Mouse (Mus musculus) limb, embryonic 12.5 days (tissue): ENCODE data around the gene Rreb1. TPM values are rescaled to one million over a fixed set of nuclear protein-coding genes. Genes with fewer than 3 reads are reported as not detected.

Source experiments
- ATAC-seq: fragments of 200-750 bp; cut with Nextera tagmentation; 2 replicates; pipeline ENCODE4 v1.8.0; 2017; ENCODE audit warnings: low read depth, moderate TSS enrichment; ENCODE audit not compliant: insufficient number of reproducible peaks, insufficient read depth, low FRiP score, low TSS enrichment
- H3K27ac ChIP-seq: fragments of 300-500 bp; sonication (generic); 2 replicates; pipeline ENCODE4 v1.5.1; 2016; ENCODE audit warnings: mild to moderate bottlenecking, moderate library complexity
- H3K27me3 ChIP-seq: fragments of 300-500 bp; sonication (generic); 2 replicates; pipeline ENCODE4 v1.6.1; 2016; ENCODE audit warnings: mild to moderate bottlenecking, moderate library complexity
- H3K36me3 ChIP-seq: fragments of 300-500 bp; sonication (generic); 2 replicates; pipeline ENCODE4 v1.6.1; 2016; ENCODE audit warnings: mild to moderate bottlenecking, moderate library complexity
- H3K4me1 ChIP-seq: fragments of 300-500 bp; sonication (generic); replicated peaks from 2 replicates; pipeline ENCODE4 v1.6.1; 2016
- H3K4me2 ChIP-seq: fragments of 300-500 bp; sonication (generic); 2 replicates; pipeline ENCODE4 v1.6.1; 2016; ENCODE audit warnings: mild to moderate bottlenecking, moderate library complexity
- H3K4me3 ChIP-seq: fragments of 300-500 bp; sonication (generic); replicated peaks from 2 replicates; pipeline ENCODE4 v1.5.1; 2016; ENCODE audit warnings: mild to moderate bottlenecking
- H3K9ac ChIP-seq: fragments of 300-500 bp; sonication (generic); replicated peaks from 2 replicates; pipeline ENCODE4 v1.6.1; 2016; ENCODE audit warnings: mild to moderate bottlenecking, moderate library complexity
- H3K9me3 ChIP-seq: fragments of 300-500 bp; sonication (generic); 2 replicates; pipeline ENCODE4 v1.6.1; 2016; ENCODE audit warnings: mild to moderate bottlenecking, moderate library complexity
- WGBS: fragments of 180-500 bp; shearing (Covaris S2); methylation state at CpG from one replicate; pipeline ENCODE4 v1.1.7; 2016; 5-methylcytosine and 5-hydroxymethylcytosine counted together
- polyA plus RNA-seq: library from polyadenylated mRNA; unstranded; fragments of >200 nt; fragmentation: Nextera tagmentation; extraction: Ambion mirVana; gene quantifications from 2 replicates; pipeline ENCODE4 v1.2.1, GENCODE M21; 2016

The Rreb1 gene
- polyA plus RNA-seq, 1 experiment from 2014 or later = 7.7 TPM

- Histone ChIP-seq H3K36me3 (peaks cover 43% of the 10 kb centered on the region), H3K9me3 (no peaks in the 10 kb centered on the region), H3K27ac (no peak overlapping the region), H3K4me1 (peaks cover 7% of the 10 kb centered on the region; the same call in 1 of the 2 replicates), H3K4me3 (no peak overlapping the region), H3K4me2 (no peak overlapping the region), H3K9ac (no peak overlapping the region), H3K27me3 (no peaks in the 10 kb centered on the region)
- 76% methylated on average over 9 of the region's 9 CpGs for WGBS
- no peak for ATAC-seq
Observed at GRCm38 (mm10) chr13:37908061-37908460, 129.9 kb downstream of the Rreb1 start.

DNA sequence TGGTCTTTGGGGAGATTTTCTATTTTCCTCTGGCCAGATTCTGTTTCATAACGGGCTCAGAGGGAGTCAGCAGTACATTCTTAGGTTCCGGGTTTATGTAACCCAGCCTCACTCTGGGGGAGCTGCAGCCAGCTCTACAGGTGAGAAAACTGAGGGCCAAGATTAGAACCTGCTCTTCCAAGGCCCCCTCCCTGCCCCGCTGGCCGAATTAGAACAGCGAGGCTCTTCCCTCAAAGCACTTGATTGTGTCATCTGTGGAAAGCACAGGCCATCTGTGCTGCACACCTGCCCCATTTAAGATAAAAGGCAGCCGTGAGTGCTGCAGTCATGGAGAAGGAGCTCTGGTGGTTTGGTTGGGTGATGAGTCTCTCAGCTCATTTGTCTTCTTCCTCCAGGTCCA is 130.3 kb downstream of the Rreb1 start:
- Histone ChIP-seq H3K4me3 (no peak overlapping the region), H3K27me3 (no peaks in the 10 kb centered on the region), H3K4me1 (peaks cover 10% of the 10 kb centered on the region; the same call in 1 of the 2 replicates), H3K4me2 (no peak overlapping the region), H3K36me3 (peaks cover 44% of the 10 kb centered on the region), H3K9ac (no peak overlapping the region), H3K9me3 (no peaks in the 10 kb centered on the region), H3K27ac (no peak overlapping the region)
- ATAC-seq = no peak
- 68% methylated on average over 6 of the region's 6 CpGs for WGBS

DNA sequence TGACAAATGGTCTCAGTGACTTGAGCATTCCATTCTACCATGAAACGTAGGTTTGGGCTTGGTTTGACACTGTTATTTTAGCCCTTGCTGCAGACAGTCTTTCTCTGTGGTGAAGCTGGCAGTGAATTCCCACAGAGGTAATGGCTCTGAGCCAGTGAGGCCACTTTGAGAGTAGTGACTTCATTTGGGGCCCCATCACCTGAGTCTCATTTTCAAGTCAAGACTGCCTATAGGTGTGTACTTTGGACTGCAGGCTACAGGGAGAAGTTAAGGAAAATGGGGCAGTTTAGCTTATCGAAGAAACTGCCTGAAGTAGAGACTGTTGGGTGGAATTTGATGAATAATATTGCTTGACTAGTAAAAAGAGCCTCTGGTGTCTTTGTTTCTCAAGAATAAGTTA is 131.0 kb downstream of the Rreb1 start:
- no peaks in the 10 kb centered on the region for H3K9me3 ChIP-seq
- ATAC-seq = no peak
- H3K27me3 ChIP-seq = no peaks in the 10 kb centered on the region
- no peak overlapping the region for H3K4me2 ChIP-seq
- H3K27ac ChIP-seq = no peak overlapping the region
- 83% methylated on average over 2 of the region's 2 CpGs for WGBS
- H3K9ac ChIP-seq = no peak overlapping the region
- H3K4me3 ChIP-seq = no peak overlapping the region
- H3K4me1 ChIP-seq = peaks cover 10% of the 10 kb centered on the region; the same call in 1 of the 2 replicates
- peaks cover 40% of the 10 kb centered on the region for H3K36me3 ChIP-seq

DNA sequence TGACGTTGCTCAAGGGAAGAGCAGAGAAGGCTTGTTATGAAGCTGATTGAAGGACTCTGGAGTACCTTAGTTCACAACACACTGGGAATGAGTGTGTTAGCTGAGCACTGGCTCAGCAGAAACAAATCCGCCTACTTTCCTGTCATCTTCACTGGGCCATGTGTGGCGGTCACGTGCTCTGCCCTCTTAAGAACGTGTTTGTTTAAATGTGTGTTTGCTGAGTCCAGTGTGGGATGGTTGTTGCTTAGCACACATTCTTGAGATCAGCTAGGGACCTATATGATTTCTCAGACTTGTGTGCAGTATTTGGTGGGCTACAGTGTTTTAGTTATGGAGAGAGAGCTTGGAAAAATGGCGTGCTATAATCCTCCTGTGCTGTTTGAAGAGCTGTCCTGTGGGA is 133.8 kb downstream of the Rreb1 start:
- no peak for ATAC-seq
- no peak overlapping the region for H3K4me3 ChIP-seq
- H3K9me3 ChIP-seq = no peaks in the 10 kb centered on the region
- no peak overlapping the region for H3K4me2 ChIP-seq
- H3K27ac ChIP-seq = no peak overlapping the region
- H3K27me3 ChIP-seq = no peaks in the 10 kb centered on the region
- no peak overlapping the region for H3K9ac ChIP-seq
- H3K36me3 ChIP-seq = peaks cover 40% of the 10 kb centered on the region
- H3K4me1 ChIP-seq = peaks cover 10% of the 10 kb centered on the region; the same call in 1 of the 2 replicates
- 81% methylated on average over 6 of the region's 6 CpGs for WGBS

DNA sequence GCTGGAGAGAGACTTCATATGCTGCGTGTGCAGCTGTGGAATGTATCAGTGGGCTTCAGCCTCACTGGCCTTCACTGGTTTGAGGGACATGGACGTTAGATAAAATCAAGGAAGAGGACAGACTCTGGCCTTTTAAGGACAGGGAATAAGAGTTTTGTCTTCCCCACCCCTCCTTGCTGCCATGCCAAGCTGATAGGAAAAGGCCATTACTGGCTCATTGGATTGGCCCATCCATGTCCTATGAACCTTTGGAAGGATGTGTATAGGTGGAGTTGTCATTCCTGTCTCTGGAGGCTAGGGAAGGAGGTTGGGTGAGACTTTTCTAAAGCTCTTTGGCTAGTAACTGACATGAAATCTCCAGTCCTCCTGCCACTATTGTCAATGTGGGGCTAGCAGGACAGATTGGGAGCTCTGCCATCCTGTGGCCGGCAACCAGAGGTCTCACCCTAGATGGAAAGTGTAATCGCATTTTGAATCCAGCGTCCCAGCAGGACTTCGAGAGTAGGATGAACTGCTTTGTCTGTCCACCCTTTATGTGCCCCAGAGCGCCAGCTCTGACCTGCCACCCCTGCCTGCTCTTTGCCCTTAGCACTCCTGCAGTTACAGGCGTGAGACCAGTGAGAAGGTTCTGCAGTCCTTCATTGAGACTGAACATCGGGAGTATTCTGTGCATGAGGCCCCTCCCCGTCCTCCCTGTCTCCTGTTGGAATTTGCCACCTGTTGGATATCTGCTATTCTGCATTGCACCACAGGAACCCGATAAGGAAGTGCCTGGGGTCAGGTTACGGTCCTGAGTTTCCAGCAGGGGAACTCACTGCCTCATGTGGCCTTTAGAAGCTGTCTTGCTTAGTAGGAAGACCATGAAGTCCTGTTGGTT is 134.6 kb downstream of the Rreb1 start:
- Histone ChIP-seq H3K9ac (no peak overlapping the region), H3K4me1 (peaks cover 10% of the 10 kb centered on the region; the same call in 1 of the 2 replicates), H3K27me3 (no peaks in the 10 kb centered on the region), H3K9me3 (no peaks in the 10 kb centered on the region), H3K4me2 (no peak overlapping the region), H3K36me3 (peaks cover 48% of the 10 kb centered on the region), H3K4me3 (no peak overlapping the region), H3K27ac (no peak overlapping the region)
- WGBS = 63% methylated on average over 12 of the region's 12 CpGs
- no peak for ATAC-seq

DNA sequence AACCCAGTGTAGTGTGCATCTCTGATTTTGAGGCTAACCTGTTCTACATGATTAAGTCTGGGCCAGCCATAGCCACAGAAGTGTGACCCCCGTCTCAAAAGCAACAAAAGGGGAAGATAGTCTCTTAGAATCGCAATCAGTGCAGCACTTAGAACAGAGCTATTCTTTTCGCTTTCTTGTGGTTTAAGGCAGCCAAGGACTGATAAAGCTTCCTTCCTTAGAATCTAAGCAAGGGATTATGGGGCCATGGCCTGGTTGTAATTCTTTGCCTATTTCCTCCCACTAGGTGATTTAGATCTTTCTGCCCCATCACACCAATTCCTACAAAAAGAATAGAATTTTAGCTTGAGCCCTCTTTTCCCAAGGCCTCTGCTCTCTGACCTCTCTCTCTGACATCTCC is 135.8 kb downstream of the Rreb1 start:
- WGBS = 87% methylated on average over 3 of the region's 3 CpGs
- Histone ChIP-seq H3K36me3 (peaks cover 50% of the 10 kb centered on the region), H3K4me3 (no peak overlapping the region), H3K4me2 (no peak overlapping the region), H3K4me1 (peaks cover 6% of the 10 kb centered on the region; the same call in 1 of the 2 replicates), H3K27ac (no peak overlapping the region), H3K9ac (no peak overlapping the region), H3K9me3 (no peaks in the 10 kb centered on the region), H3K27me3 (no peaks in the 10 kb centered on the region)
- ATAC-seq = no peak

- WGBS = 82% methylated on average over 15 of the region's 15 CpGs
Observed at GRCm38 (mm10) chr13:37918336-37919261, 140.4 kb downstream of the Rreb1 start.

DNA sequence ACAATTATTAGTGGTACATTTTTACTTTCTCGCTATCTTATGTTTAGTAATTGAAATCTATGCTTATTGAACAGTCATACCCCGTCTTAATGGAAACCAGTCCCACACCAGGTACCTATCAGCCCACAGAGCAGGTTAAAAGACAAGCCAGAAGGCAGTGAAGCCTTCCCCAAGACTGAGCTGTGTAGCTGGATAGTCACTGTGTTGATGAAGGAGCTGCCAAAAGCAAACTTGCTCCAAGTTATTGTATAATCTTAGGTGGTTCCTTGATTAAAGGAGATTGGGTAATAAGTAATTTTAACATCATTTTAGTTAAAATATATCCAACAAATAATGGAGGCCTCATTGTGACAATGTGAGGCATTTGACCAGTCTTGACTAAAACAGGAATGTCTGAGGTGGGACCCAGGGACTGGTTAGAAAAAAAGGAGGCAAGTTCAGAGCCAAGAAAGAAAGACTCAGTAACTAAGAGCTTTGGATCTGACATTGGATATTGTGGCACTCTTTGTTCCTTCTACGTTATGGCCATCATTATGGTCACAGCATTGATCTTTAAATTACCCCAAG is 141.6 kb downstream of the Rreb1 start:
- Histone ChIP-seq H3K36me3 (peaks cover 55% of the 10 kb centered on the region), H3K4me3 (no peak overlapping the region), H3K27me3 (no peaks in the 10 kb centered on the region), H3K4me1 (no peaks in the 10 kb centered on the region), H3K9ac (no peak overlapping the region), H3K4me2 (no peak overlapping the region), H3K27ac (no peak overlapping the region), H3K9me3 (no peaks in the 10 kb centered on the region)
- 90% methylated on average over 3 of the region's 3 CpGs for WGBS
- ATAC-seq = no peak

More at GRCm38 (mm10) chr13:37918336-37919261, 140.4 kb downstream of the Rreb1 start:
- Histone ChIP-seq H3K4me3 (no peak overlapping the region), H3K9ac (no peak overlapping the region), H3K9me3 (no peaks in the 10 kb centered on the region), H3K4me1 (no peaks in the 10 kb centered on the region), H3K27ac (no peak overlapping the region), H3K36me3 (peaks cover 53% of the 10 kb centered on the region), H3K4me2 (no peak overlapping the region), H3K27me3 (no peaks in the 10 kb centered on the region)
- no peak for ATAC-seq

DNA sequence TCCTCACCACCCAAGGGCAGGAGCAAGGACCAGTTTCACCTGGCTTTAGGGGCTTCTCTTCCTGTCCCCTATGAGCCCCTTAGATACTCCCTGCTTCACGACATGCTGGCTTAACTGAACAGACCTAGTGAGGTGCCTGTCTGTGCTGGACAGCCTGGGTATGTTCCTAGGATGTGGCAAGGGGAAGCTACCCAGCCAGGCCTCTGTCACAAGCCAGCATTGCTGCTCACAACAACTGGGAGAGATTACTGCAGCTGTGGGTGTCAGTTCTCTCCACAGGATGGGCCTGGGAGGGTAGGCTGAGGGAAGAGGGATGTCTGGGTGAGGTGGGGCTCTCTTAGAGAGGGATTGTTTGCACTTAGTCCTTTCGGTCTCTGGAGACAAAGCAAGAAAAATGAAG is 142.5 kb downstream of the Rreb1 start:
- Histone ChIP-seq H3K9me3 (no peaks in the 10 kb centered on the region), H3K4me2 (no peak overlapping the region), H3K4me3 (no peak overlapping the region), H3K9ac (no peak overlapping the region), H3K4me1 (no peaks in the 10 kb centered on the region), H3K27ac (no peak overlapping the region), H3K36me3 (peaks cover 57% of the 10 kb centered on the region), H3K27me3 (no peaks in the 10 kb centered on the region)
- no peak for ATAC-seq
- 64% methylated on average over 2 of the region's 2 CpGs for WGBS

- no peak for ATAC-seq
- H3K9me3 ChIP-seq = no peaks in the 10 kb centered on the region
- no peak overlapping the region for H3K9ac ChIP-seq
- no peak overlapping the region for H3K27ac ChIP-seq
- 87% methylated on average over 4 of the region's 4 CpGs for WGBS
- H3K27me3 ChIP-seq = no peaks in the 10 kb centered on the region
- no peak overlapping the region for H3K4me2 ChIP-seq
- no peak overlapping the region for H3K4me3 ChIP-seq
- no peaks in the 10 kb centered on the region for H3K4me1 ChIP-seq
- peaks cover 37% of the 10 kb centered on the region for H3K36me3 ChIP-seq
Observed at GRCm38 (mm10) chr13:37923091-37923490, 144.9 kb downstream of the Rreb1 start.
